Mouse (Mus musculus) thymus, adult 2 months (tissue): ENCODE results near the gene Nfkbie. TPM values are rescaled to one million over a fixed set of nuclear protein-coding genes. Genes with fewer than 3 reads are reported as not detected.

Source experiments
- DNase-seq: peaks from one replicate; pipeline ENCODE4 v3.0.0; 2021
- H3K27ac ChIP-seq: fragments of 200-500 bp; 2 replicates; pipeline ENCODE4 v1.5.1; 2012; ENCODE audit warnings: low read length, control low read depth; ENCODE audit not compliant: control insufficient read depth, insufficient read depth
- H3K27me3 ChIP-seq: fragments of 200-500 bp; 2 replicates; pipeline ENCODE4 v1.6.1; 2012; ENCODE audit warnings: mild to moderate bottlenecking, low read length, moderate library complexity, mixed read lengths; ENCODE audit not compliant: control insufficient read depth, insufficient read depth
- H3K36me3 ChIP-seq: fragments of 200-500 bp; 2 replicates; pipeline ENCODE4 v1.6.1; 2012; ENCODE audit warnings: mild to moderate bottlenecking, low read length, moderate library complexity; ENCODE audit not compliant: control insufficient read depth, insufficient read depth
- H3K4me1 ChIP-seq: fragments of 200-500 bp; replicated peaks from 2 replicates; pipeline ENCODE4 v1.6.1; 2012; ENCODE audit warnings: low read length; ENCODE audit not compliant: control insufficient read depth, insufficient read depth
- H3K4me3 ChIP-seq: fragments of 200-500 bp; 2 replicates; pipeline ENCODE4 v1.5.1; 2012; ENCODE audit warnings: mild to moderate bottlenecking, low read length, control low read depth, moderate library complexity; ENCODE audit not compliant: control insufficient read depth, insufficient read depth
- CTCF ChIP-seq: fragments of 200-500 bp; IDR thresholded peaks from 2 replicates; pipeline ENCODE4 v1.5.1; 2012; ENCODE audit warnings: mild to moderate bottlenecking, control low read depth, low read length, moderate library complexity, borderline replicate concordance; ENCODE audit not compliant: control insufficient read depth, poor library complexity, insufficient read depth; ENCODE audit errors: extremely low read depth
- POLR2A ChIP-seq: fragments of 200-500 bp; IDR thresholded peaks from 2 replicates; pipeline ENCODE4 v1.6.1; 2012; ENCODE audit warnings: mild to moderate bottlenecking, low read length, control low read depth, moderate library complexity; ENCODE audit not compliant: control insufficient read depth, poor library complexity, insufficient read depth; ENCODE audit errors: extremely low read depth
- WGBS: fragments of 180-500 bp; shearing (Covaris S2); methylation state at CpG from one replicate; pipeline ENCODE4 v1.1.7; 2018; 5-methylcytosine and 5-hydroxymethylcytosine counted together
- polyA plus RNA-seq: library from polyadenylated mRNA; depleted of rRNA; stranded (reverse); fragments of >200 nt; gene quantifications from 2 replicates; pipeline ENCODE4 v1.2.3, GENCODE M21; 2012

Nfkbie gene
- polyA plus RNA-seq, 1 experiment = 64.5 TPM

GRCm38 (mm10) chr17:45563655-45564530, 8.4 kb downstream of the Nfkbie start, which contains the start of gene Slc35b2:
TSS of gene Slc35b2 (plus strand) at chr17:45563874.
- Histone ChIP-seq H3K27ac (peak within 1 kb of the TSS; percentile 16; the same call in 1 of the 2 replicates), H3K4me3 (peak within 1 kb of the TSS; percentile 88), H3K27me3 (no peaks in the 10 kb centered on the region), H3K36me3 (peaks cover 35% of the 10 kb centered on the region), H3K4me1 (peaks cover 19% of the 10 kb centered on the region)
- WGBS = under 1% methylated on average over 57 of the region's 61 CpGs
- peak; percentile 91 for DNase-seq
- TF ChIP-seq CTCF (peak; percentile 94), POLR2A (peak; percentile 52; the same call in 1 of the 2 replicates)

- H3K36me3 ChIP-seq = peaks cover 39% of the 10 kb centered on the region
- no peak for TF ChIP-seq POLR2A
- TF ChIP-seq CTCF = no peak
- 17% methylated on average over 18 of the region's 18 CpGs for WGBS
- DNase-seq = no peak
- no peak overlapping the region; the same call in 1 of the 2 replicates for H3K27ac ChIP-seq
- H3K4me3 ChIP-seq = peak overlapping the region; percentile 88
- peaks cover 14% of the 10 kb centered on the region for H3K4me1 ChIP-seq
- H3K27me3 ChIP-seq = no peaks in the 10 kb centered on the region
Observed at GRCm38 (mm10) chr17:45564531-45565084, 9.1 kb downstream of the Nfkbie start.

- no peak for DNase-seq
- Histone ChIP-seq H3K36me3 (peaks cover 41% of the 10 kb centered on the region), H3K4me1 (peaks cover 14% of the 10 kb centered on the region), H3K4me3 (no peak overlapping the region), H3K27me3 (no peaks in the 10 kb centered on the region), H3K27ac (no peak overlapping the region)
- no peak for TF ChIP-seq CTCF
- TF ChIP-seq POLR2A = no peak
- 96% methylated on average over 11 of the region's 11 CpGs for WGBS
Observed at GRCm38 (mm10) chr17:45565103-45565502, 9.6 kb downstream of the Nfkbie start.

GRCm38 (mm10) chr17:45566031-45566359, 10.5 kb downstream of the Nfkbie start:
- Histone ChIP-seq H3K4me3 (no peak overlapping the region), H3K27me3 (no peaks in the 10 kb centered on the region), H3K27ac (no peak overlapping the region), H3K36me3 (peaks cover 44% of the 10 kb centered on the region), H3K4me1 (peaks cover 14% of the 10 kb centered on the region)
- 75% methylated on average over 1 of the region's 1 CpGs for WGBS
- no peak for DNase-seq
- TF ChIP-seq CTCF (no peak), POLR2A (no peak)

- no peak for DNase-seq
- 86% methylated on average over 18 of the region's 18 CpGs for WGBS
- TF ChIP-seq CTCF = no peak
- no peak for TF ChIP-seq POLR2A
- Histone ChIP-seq H3K4me1 (peaks cover 14% of the 10 kb centered on the region), H3K4me3 (no peak overlapping the region), H3K36me3 (peaks cover 49% of the 10 kb centered on the region), H3K27ac (no peak overlapping the region), H3K27me3 (no peaks in the 10 kb centered on the region)
Observed at GRCm38 (mm10) chr17:45566360-45567161, 11.1 kb downstream of the Nfkbie start.

GRCm38 (mm10) chr17:45567162-45567601, 11.7 kb downstream of the Nfkbie start:
- peaks cover 14% of the 10 kb centered on the region for H3K4me1 ChIP-seq
- 82% methylated on average over 4 of the region's 4 CpGs for WGBS
- TF ChIP-seq CTCF (no peak), POLR2A (no peak)
- H3K27me3 ChIP-seq = no peaks in the 10 kb centered on the region
- H3K36me3 ChIP-seq = peaks cover 51% of the 10 kb centered on the region
- H3K27ac ChIP-seq = no peak overlapping the region
- DNase-seq = no peak
- H3K4me3 ChIP-seq = no peak overlapping the region
